Mouse (Mus musculus) stomach, embryonic 15.5 days (tissue): ENCODE measurements around the gene Dagla. TPM values are rescaled to one million over a fixed set of nuclear protein-coding genes. Genes with fewer than 3 reads are reported as not detected.

Experiments used
- ATAC-seq: fragments of 200-750 bp; cut with Nextera tagmentation; 2 replicates; pipeline ENCODE4 v1.8.0; 2017; ENCODE audit warnings: low read depth, moderate number of reproducible peaks, moderate TSS enrichment; ENCODE audit not compliant: insufficient read depth, low FRiP score
- H3K27ac ChIP-seq: fragments of 300-500 bp; sonication (generic); 2 replicates; pipeline ENCODE4 v1.5.1; 2015; ENCODE audit warnings: mild to moderate bottlenecking, inconsistent platforms
- H3K27me3 ChIP-seq: fragments of 300-500 bp; sonication (generic); replicated peaks from 2 replicates; pipeline ENCODE4 v1.6.1; 2015; ENCODE audit warnings: inconsistent platforms
- H3K36me3 ChIP-seq: fragments of 300-500 bp; sonication (generic); 2 replicates; pipeline ENCODE4 v1.6.1; 2015; ENCODE audit warnings: inconsistent platforms
- H3K4me1 ChIP-seq: fragments of 300-500 bp; sonication (generic); 2 replicates; pipeline ENCODE4 v1.6.1; 2015; ENCODE audit warnings: inconsistent platforms
- H3K4me2 ChIP-seq: fragments of 300-500 bp; sonication (generic); 2 replicates; pipeline ENCODE4 v1.6.1; 2015; ENCODE audit warnings: mild to moderate bottlenecking, inconsistent platforms
- H3K4me3 ChIP-seq: fragments of 300-500 bp; sonication (generic); replicated peaks from 2 replicates; pipeline ENCODE4 v1.5.1; 2015; ENCODE audit warnings: inconsistent platforms
- H3K9ac ChIP-seq: fragments of 300-500 bp; sonication (generic); 2 replicates; pipeline ENCODE4 v1.6.1; 2015; ENCODE audit warnings: inconsistent platforms
- H3K9me3 ChIP-seq: fragments of 300-500 bp; sonication (generic); 2 replicates; pipeline ENCODE4 v1.6.1; 2016; ENCODE audit warnings: inconsistent platforms
- WGBS: fragments of 180-500 bp; shearing (Covaris S2); methylation state at CpG from one replicate; pipeline ENCODE4 v1.1.7; 2015; 5-methylcytosine and 5-hydroxymethylcytosine counted together
- polyA plus RNA-seq: library from polyadenylated mRNA; unstranded; fragments of >200 nt; fragmentation: Nextera tagmentation; extraction: Ambion mirVana; gene quantifications from 2 replicates; pipeline ENCODE4 v1.2.1, GENCODE M21; 2015

Gene Dagla
- polyA plus RNA-seq, 1 experiment from 2014 or later, result 3.3 TPM

DNA sequence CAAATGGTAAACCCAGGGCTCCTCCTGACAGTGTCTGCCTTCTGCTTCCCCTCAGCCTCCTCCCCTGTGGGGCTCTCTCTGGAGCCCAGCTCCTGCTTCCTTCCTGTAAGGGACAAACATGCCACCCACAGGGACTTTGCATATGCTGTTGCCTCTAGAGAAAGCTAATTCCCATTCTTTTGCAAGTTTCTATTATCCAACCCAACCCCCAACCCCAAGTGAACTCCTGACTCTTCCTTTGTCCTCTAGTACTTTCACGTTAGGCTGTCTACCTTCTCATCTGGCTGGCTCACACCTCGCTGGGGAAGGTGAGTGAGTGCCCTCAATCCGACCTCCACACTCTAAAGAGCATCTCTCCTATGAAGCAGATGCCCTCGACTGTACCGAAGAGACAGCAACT is 72.8 kb downstream of the Dagla start:
- Histone ChIP-seq H3K36me3 (no peaks in the 10 kb centered on the region), H3K9ac (no peak overlapping the region), H3K4me2 (no peak overlapping the region)

GRCm38 (mm10) chr19:10231016-10231415 is 73.7 kb downstream of the Dagla start:
- Histone ChIP-seq H3K4me1 (peaks cover 21% of the 10 kb centered on the region), H3K4me2 (no peak overlapping the region), H3K4me3 (no peak overlapping the region), H3K27me3 (no peaks in the 10 kb centered on the region), H3K36me3 (no peaks in the 10 kb centered on the region), H3K27ac (0 out of 2 replicates have a peak overlapping the region, but pooled peaks have one; percentile 2), H3K9ac (no peak overlapping the region), H3K9me3 (no peaks in the 10 kb centered on the region)
- WGBS, result 18% methylated on average over 7 of the region's 7 CpGs
- no peak; the same call in 1 of the 2 replicates for ATAC-seq

More for the DNA sequence above, 72.8 kb downstream of the Dagla start:
- Histone ChIP-seq H3K27me3 (no peaks in the 10 kb centered on the region), H3K9me3 (no peaks in the 10 kb centered on the region), H3K27ac (no peak overlapping the region), H3K4me1 (peaks cover 27% of the 10 kb centered on the region), H3K4me3 (no peak overlapping the region)
- ATAC-seq, result no peak
- 36% methylated on average over 5 of the region's 5 CpGs for WGBS

- peak overlapping the region; percentile 83 for H3K27ac ChIP-seq
Observed at GRCm38 (mm10) chr19:10225767-10226166, 78.9 kb downstream of the Dagla start.

DNA sequence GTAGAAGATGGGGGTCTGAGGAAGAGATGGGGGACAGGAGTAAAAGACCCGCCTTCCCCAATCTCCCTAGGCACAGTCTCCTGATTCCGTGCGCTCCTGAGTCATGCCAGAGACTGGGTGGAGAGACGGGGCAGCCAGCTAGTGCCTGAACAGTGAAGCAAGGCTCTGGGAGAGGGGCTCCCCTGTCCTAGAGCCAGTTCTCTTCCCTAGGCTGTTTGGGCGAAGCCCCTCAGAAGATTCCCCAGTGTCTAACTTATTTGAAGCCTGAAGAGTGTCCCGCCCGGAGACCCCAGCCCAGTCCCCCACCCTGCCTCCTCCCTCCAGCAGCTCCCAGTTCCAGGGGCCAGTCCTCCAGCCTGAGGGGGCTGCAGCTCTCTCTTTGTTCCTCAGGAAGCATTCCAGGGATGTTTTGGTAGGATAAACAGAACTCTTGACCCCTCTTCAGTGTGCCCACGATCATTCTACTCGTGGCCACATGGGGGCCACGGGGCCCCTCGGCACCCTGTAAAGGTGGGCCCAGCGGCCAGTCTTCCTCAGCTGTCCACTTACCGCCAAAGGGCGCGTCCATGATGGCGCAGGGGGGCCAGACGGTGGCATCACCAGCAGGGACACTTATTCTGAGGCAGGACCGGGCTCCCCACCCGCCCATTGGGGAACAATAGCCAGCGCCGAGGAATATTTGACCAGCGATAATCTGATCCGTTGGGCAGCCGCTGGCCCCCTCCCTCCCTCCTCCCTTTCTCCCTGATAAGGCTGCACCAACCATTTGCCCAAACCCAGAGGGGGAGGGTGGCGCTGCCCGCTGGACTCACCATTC is 79.8 kb downstream of the Dagla start:
- H3K27ac ChIP-seq, result peak overlapping the region; percentile 83
- 11% methylated on average over 26 of the region's 26 CpGs for WGBS

More at GRCm38 (mm10) chr19:10225767-10226166, 78.9 kb downstream of the Dagla start:
- no peak for ATAC-seq
- Histone ChIP-seq H3K36me3 (peaks cover 4% of the 10 kb centered on the region; the same call in 1 of the 2 replicates), H3K9me3 (no peaks in the 10 kb centered on the region), H3K4me2 (peak overlapping the region; percentile 48; the same call in 1 of the 2 replicates), H3K9ac (no peak overlapping the region), H3K27me3 (no peaks in the 10 kb centered on the region), H3K4me3 (peak overlapping the region; percentile 26; the same call in 1 of the 2 replicates), H3K4me1 (peaks cover 26% of the 10 kb centered on the region)
- 33% methylated on average over 4 of the region's 4 CpGs for WGBS

GRCm38 (mm10) chr19:10223561-10223960 is 81.1 kb downstream of the Dagla start:
- peaks cover 29% of the 10 kb centered on the region for H3K4me1 ChIP-seq
- H3K9me3 ChIP-seq, result no peaks in the 10 kb centered on the region

More for the DNA sequence above, 79.8 kb downstream of the Dagla start:
- H3K4me2 ChIP-seq, result peak overlapping the region; percentile 48
- H3K9me3 ChIP-seq, result no peaks in the 10 kb centered on the region
- H3K4me1 ChIP-seq, result peaks cover 24% of the 10 kb centered on the region
- H3K4me3 ChIP-seq, result peak overlapping the region; percentile 26
- H3K36me3 ChIP-seq, result peaks cover 8% of the 10 kb centered on the region; the same call in 1 of the 2 replicates
- no peaks in the 10 kb centered on the region for H3K27me3 ChIP-seq
- peak; percentile 63 for ATAC-seq
- H3K9ac ChIP-seq, result no peak overlapping the region

DNA sequence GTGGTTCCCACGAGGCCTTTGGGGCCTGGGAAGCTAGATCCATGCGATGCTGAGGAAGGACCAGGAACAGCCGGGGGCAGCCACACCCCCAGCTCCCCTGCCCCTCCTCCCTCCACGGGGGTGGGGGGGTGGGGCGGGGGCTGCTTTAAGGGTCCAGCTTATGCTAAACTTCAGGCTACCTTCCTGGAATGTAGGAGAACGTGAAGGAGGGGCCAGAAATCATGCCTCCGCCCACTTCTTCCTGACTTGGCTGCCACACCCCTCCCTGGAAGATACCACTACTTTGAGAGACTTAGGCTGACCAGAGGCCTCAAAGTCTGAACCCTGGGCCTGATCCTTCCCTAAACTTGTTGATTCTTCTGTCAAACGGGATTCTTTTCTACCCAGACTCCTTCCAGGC is 82.0 kb downstream of the Dagla start:
- peaks cover 8% of the 10 kb centered on the region; the same call in 1 of the 2 replicates for H3K36me3 ChIP-seq
- H3K27me3 ChIP-seq, result no peaks in the 10 kb centered on the region
- WGBS, result 22% methylated on average over 8 of the region's 8 CpGs
- no peak overlapping the region for H3K4me3 ChIP-seq
- H3K9me3 ChIP-seq, result no peaks in the 10 kb centered on the region
- no peak for ATAC-seq
- H3K27ac ChIP-seq, result peak overlapping the region; percentile 18; the same call in 1 of the 2 replicates
- H3K4me2 ChIP-seq, result no peak overlapping the region
- H3K9ac ChIP-seq, result no peak overlapping the region
- H3K4me1 ChIP-seq, result peaks cover 29% of the 10 kb centered on the region

More at GRCm38 (mm10) chr19:10223561-10223960, 81.1 kb downstream of the Dagla start:
- Histone ChIP-seq H3K4me3 (no peak overlapping the region), H3K4me2 (no peak overlapping the region), H3K36me3 (peaks cover 8% of the 10 kb centered on the region; the same call in 1 of the 2 replicates), H3K27ac (no peak overlapping the region), H3K27me3 (no peaks in the 10 kb centered on the region), H3K9ac (no peak overlapping the region)
- 56% methylated on average over 4 of the region's 4 CpGs for WGBS
- ATAC-seq, result no peak

DNA sequence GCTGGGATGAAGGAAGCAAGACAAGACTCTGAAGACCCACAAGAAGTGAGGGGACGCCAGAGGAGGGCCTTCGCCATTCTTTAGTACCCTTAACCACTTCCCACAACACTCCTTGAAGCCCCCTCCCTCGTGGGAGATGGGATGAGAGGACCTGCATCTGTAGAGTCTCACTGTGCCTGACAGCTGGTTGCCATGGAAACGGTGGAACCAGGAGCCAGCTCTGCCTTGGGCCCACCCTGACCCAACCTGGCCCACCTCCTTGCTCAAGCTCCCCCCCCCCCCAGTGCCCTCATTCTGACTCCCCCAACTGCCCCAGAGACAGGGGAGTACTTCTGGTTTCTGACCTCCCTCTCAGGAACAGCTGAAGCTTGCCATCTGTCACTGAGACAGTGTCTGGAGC is 83.1 kb downstream of the Dagla start:
- no peak overlapping the region for H3K4me3 ChIP-seq
- peaks cover 10% of the 10 kb centered on the region; the same call in 1 of the 2 replicates for H3K36me3 ChIP-seq
- no peak overlapping the region for H3K27ac ChIP-seq
- H3K27me3 ChIP-seq, result no peaks in the 10 kb centered on the region
- H3K4me1 ChIP-seq, result peaks cover 29% of the 10 kb centered on the region
- no peak overlapping the region for H3K9ac ChIP-seq
- H3K4me2 ChIP-seq, result no peak overlapping the region
- no peaks in the 10 kb centered on the region for H3K9me3 ChIP-seq
- 27% methylated on average over 4 of the region's 4 CpGs for WGBS
- ATAC-seq, result no peak

- Histone ChIP-seq H3K4me3 (no peak overlapping the region), H3K4me1 (peaks cover 19% of the 10 kb centered on the region; the same call in 1 of the 2 replicates), H3K9ac (no peak overlapping the region), H3K27me3 (no peaks in the 10 kb centered on the region), H3K36me3 (peaks cover 11% of the 10 kb centered on the region; the same call in 1 of the 2 replicates), H3K9me3 (no peaks in the 10 kb centered on the region), H3K27ac (0 out of 2 replicates have a peak overlapping the region, but pooled peaks have one; percentile 7), H3K4me2 (no peak overlapping the region)
- ATAC-seq, result no peak
- WGBS, result 55% methylated on average over 6 of the region's 6 CpGs
Observed at GRCm38 (mm10) chr19:10219593-10219992, 85.1 kb downstream of the Dagla start.

- Histone ChIP-seq H3K27me3 (no peaks in the 10 kb centered on the region), H3K4me2 (no peak overlapping the region), H3K4me3 (no peak overlapping the region), H3K9ac (no peak overlapping the region), H3K9me3 (no peaks in the 10 kb centered on the region), H3K4me1 (peaks cover 15% of the 10 kb centered on the region; the same call in 1 of the 2 replicates), H3K36me3 (peaks cover 11% of the 10 kb centered on the region; the same call in 1 of the 2 replicates), H3K27ac (0 out of 2 replicates have a peak overlapping the region, but pooled peaks have one; percentile 7)
- no peak for ATAC-seq
- 38% methylated on average over 3 of the region's 3 CpGs for WGBS
Observed at GRCm38 (mm10) chr19:10219108-10219507, 85.6 kb downstream of the Dagla start.

DNA sequence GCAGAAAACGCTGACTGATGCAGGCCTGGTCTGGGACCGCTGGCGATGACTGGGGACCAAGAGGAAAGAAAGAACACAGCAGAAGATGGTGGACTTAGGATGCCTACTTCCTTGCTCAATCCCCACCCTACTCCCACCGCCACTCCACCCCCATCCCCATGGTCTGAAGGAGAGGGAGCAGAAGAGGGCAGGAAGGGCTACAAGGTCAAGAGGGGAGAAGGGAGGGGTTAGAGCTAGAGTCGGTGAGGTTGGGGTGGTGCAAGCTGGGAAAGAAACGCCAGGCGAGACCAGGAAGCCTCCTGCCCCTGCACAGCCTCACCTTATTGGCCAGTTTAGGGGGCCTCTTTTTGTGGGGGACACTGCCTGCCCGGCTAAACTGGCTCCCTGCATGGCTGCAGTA is 88.6 kb downstream of the Dagla start:
- Histone ChIP-seq H3K27me3 (no peaks in the 10 kb centered on the region), H3K9me3 (no peaks in the 10 kb centered on the region), H3K4me1 (0 out of 2 replicates have a peak, but pooled peaks cover 6% of the 10 kb centered on the region), H3K4me2 (no peak overlapping the region), H3K4me3 (no peak overlapping the region), H3K27ac (no peak overlapping the region), H3K9ac (no peak overlapping the region), H3K36me3 (peaks cover 25% of the 10 kb centered on the region)
- 64% methylated on average over 8 of the region's 8 CpGs for WGBS
- ATAC-seq, result no peak

GRCm38 (mm10) chr19:10213796-10214471 is 90.7 kb downstream of the Dagla start:
- WGBS, result 85% methylated on average over 10 of the region's 10 CpGs
- H3K27me3 ChIP-seq, result no peaks in the 10 kb centered on the region
- no peak for ATAC-seq
- no peak overlapping the region for H3K9ac ChIP-seq
- H3K4me1 ChIP-seq, result no peaks in the 10 kb centered on the region
- H3K27ac ChIP-seq, result no peak overlapping the region
- no peak overlapping the region for H3K4me2 ChIP-seq
- H3K9me3 ChIP-seq, result no peaks in the 10 kb centered on the region
- peaks cover 37% of the 10 kb centered on the region for H3K36me3 ChIP-seq
- no peak overlapping the region for H3K4me3 ChIP-seq
